Mouse (Mus musculus) mesoderm, embryonic 11.5 days (tissue): ENCODE results near the gene Rbm48.
"Not testable (repeated sequence)": the region's sequence is repeated elsewhere in the genome, so short reads cannot be mapped to it uniquely, and the experiment has no call there.

Source experiments
- DNase-seq: peaks from one replicate; pipeline ENCODE4 v3.0.0-alpha.2; 2012; ENCODE audit warnings: low read depth, low spot score

Rbm48 gene

GRCm38 (mm10) chr5:3596399-3596766, at the start of gene Rbm48:
Gene Rbm48, minus strand, starts transcription at chr5:3596585.
- DNase-seq: peak; percentile 79

DNA sequence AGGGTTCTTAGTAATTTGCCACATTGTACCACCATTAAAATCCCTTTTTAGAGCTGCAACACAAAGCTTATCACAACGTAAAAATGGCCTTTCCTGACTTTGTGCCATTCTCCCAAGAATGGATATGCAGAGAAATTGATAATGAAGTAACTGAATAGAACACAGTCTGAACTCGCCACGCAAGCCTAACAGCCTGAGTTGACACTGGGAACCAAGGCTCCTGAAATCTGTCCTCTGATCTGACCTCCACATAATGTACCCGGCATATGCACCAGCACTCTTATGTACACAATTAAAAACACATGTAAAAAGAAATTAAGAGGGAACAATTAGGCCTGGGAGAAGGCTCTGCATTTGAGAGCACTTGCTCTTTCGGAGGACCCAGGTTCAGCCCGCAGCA, 48.9 kb upstream of the Rbm48 start:
- DNase-seq: no peak

DNA sequence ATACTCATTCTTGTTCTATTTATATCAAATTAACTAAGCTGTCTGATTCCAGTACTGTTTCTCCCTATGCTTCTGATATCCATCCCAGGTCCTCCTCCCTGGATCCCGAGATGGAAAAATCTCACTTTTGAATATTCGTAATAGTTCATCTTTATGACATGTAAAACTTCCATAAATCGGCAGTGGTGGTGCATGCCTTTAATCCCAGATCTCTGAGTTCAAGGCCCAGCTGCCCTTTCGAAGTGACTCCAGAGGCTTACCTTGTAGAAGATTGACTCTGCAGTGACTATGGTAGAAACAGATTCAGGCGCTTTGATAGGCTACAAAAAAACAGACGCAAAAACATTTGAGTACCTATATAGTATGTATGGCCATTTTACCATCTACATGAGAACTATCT, 48.2 kb upstream of the Rbm48 start:
- DNase-seq: no peak

DNA sequence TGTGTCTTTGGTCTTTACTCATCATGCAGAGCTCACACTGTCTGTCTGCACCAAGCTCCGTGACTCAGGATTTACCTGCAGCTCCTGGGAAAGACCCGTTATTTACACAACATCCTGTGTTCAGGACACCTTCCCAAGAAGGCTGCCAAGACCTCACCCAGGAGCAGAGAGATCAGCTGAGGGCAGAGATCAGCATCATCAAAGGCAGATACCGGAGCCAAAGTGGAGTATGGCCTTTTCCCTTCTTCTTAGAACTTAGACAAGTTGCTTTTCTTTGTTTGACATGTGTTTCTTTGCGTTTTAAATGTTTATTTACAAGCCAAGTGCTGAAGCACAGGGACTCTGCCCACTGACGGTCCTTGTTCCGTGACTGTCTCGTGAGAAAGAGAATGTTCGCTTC, 38.9 kb upstream of the Rbm48 start:
- DNase-seq: no peak

- no peak for DNase-seq
These were observed 37.6 kb upstream of the Rbm48 start for GRCm38 (mm10) chr5:3633951-3634350.

- no peak for DNase-seq
These were observed 36.9 kb upstream of the Rbm48 start for GRCm38 (mm10) chr5:3633315-3633714.

DNA sequence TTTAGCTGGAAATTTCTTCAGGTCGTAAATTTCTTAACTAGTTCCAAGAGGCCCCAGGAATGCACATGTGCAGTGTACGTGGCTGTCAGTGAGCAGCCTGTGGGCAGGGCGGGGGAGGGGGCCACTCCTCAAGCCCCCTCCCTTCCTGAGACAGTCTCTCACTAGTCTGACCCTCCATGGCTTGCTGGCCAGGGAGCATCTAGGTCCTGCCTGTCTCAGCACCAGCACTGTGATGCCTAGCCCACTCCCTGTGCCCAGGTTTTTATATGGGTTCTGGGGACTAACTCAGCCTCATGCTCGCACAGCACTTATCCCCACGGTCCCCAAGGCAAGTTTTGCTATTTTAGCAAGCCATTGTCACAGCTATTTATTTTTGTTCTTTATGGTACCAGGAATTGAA, 35.9 kb upstream of the Rbm48 start:
- DNase-seq: no peak

DNA sequence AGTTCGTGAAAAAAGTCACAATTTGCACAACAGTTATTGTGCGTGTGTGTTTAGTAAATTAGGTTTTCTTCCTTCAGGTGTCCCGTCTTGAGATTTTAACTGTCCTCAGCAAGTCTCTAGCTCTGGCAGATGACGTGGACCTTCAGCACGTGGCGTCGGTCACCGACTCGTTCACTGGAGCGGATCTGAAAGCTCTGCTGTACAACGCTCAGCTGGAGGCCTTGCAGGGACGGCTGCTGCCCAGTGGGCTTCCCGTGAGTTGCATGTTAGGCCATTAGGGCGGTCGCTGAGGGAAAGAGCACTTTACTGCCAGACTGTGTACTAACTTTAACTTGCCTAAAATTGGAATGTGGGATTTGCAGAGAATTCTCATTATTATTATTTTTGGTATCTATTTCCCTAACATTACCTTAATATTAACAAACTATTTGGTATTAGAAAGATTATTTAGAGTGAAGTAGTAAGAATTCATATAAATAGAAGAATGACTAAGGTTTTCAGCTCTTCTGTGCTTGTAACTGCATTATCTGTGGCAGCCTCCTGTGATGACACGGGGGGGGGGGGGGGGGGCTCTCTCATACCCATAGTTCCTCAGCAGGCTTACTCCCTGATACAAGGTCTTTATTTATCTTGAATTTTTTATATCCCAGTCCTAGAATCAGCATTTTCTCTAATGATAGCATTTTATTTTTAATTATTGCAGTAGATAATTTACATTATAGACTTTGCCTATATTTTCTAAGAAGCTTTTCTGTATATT, 35.3 kb upstream of the Rbm48 start:
- DNase-seq: no peak

GRCm38 (mm10) chr5:3630055-3630454, 33.7 kb upstream of the Rbm48 start:
- no peak for DNase-seq

- no peak for DNase-seq
These were observed 24.1 kb upstream of the Rbm48 start for GRCm38 (mm10) chr5:3620486-3620885.

GRCm38 (mm10) chr5:3611835-3612234, 15.4 kb upstream of the Rbm48 start:
- DNase-seq: not testable (repeated sequence)

DNA sequence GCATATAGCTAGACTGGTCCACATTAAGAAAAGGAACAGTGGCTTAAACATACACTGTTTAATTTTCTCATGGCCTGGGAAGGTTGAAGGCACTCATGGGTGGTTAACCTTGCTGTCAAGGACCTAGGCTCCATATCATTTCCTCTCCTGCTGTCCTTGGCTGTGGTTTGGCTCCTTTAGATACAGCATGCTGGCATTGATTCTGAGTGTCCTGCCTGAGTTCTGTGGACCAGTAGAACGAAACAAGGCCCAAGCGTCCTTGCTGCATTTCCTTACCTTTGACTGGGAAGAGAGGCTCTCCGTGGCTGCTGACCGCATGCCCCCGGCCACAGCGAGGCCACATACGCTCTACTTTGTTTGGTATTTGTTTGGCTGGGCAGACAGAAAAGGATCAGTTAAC, 12.9 kb upstream of the Rbm48 start:
- DNase-seq: no peak

- DNase-seq: no peak
These were observed 10.7 kb upstream of the Rbm48 start for GRCm38 (mm10) chr5:3607114-3607513.

GRCm38 (mm10) chr5:3600790-3601189, 4.4 kb upstream of the Rbm48 start:
- no peak for DNase-seq

- no peak for DNase-seq
These were observed 3.9 kb upstream of the Rbm48 start for GRCm38 (mm10) chr5:3600298-3600697.

GRCm38 (mm10) chr5:3598766-3599165, 2.4 kb upstream of the Rbm48 start:
- DNase-seq: no peak

- no peak for DNase-seq
These were observed 786 bp upstream of the Rbm48 start for GRCm38 (mm10) chr5:3597171-3597570.

- peak; percentile 97 for DNase-seq
These were observed 539 bp downstream of the Rbm48 start, which contains the start of gene Pex1 for GRCm38 (mm10) chr5:3595693-3596398. Gene Pex1, plus strand, starts transcription at chr5:3596066.

GRCm38 (mm10) chr5:3579066-3579465, 17.3 kb downstream of the Rbm48 start:
- no peak for DNase-seq

DNA sequence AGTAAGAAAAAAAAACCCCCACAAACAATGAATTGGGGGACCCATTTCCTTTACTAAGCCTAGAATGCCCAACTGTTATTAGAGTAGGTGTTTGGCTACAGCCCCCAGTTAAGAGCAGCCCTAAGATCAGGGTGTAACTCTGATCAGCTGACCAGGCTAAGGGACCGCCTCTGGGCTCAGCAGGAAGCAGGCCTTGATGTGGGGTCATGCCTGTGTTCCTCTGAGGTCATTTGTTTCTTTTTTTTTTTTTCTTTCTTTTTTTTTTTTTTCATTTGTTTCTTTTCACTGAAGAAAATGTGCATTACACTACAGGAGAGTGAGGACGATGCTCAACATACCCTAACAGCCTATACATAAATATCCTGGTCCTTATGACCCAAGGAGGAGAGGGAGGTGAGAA, 18.4 kb downstream of the Rbm48 start:
- no peak for DNase-seq

GRCm38 (mm10) chr5:3574825-3575224, 21.6 kb downstream of the Rbm48 start:
- DNase-seq: no peak

- DNase-seq: no peak
These were observed 25.1 kb downstream of the Rbm48 start, which contains the start of gene 1700109H08Rik for GRCm38 (mm10) chr5:3571266-3571665. Gene 1700109H08Rik, plus strand, starts transcription at chr5:3571566.

DNA sequence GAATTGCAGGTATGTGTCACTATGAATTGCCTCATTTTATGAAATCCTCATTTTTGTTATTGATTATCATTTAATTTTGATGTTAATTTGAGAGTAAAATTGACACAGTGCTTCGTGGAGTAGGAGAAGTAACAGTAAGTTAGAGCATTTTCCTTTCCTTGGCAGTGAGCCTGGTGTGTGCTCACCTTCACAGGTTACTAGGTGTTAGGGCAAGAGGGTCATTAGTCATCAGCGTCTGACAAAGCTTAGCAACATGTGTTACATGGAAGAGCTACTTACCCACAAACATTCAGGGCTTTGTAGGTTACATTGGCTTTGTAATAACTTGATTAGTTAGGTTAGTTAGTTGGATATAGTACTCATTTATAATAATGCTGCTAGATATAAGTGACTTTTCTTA, 42.2 kb downstream of the Rbm48 start:
- DNase-seq: no peak
